Mouse (Mus musculus): ENCODE results near the gene Cog2. TPM values are rescaled to one million over a fixed set of nuclear protein-coding genes. Genes with fewer than 3 reads are reported as not detected.

Gene Cog2
- polyA plus RNA-seq, 1 experiment = 17.9 TPM

GRCm38 (mm10) chr8:124555113-124555750 is 34.7 kb downstream of the Cog2 start:
- TF ChIP-seq POLR2A (IDR thresholded peaks at IDR 0.05; ENCODE audit: borderline replicate concordance, extremely low read depth, low read depth, low read length) = no peak
- no peak for TF ChIP-seq CTCF (IDR thresholded peaks at IDR 0.05; ENCODE audit: insufficient read depth, low read length)
- Histone ChIP-seq H3K4me3 (replicated peaks; ENCODE audit: extremely low read depth, low read depth, low read length) (no peak overlapping the region), H3K4me1 (ENCODE audit: control insufficient read depth, insufficient read depth, low read length) (no peaks in the 10 kb centered on the region)
- DNase-seq = no peak
- 82% methylated on average over 7 of the region's 7 CpGs for WGBS

GRCm38 (mm10) chr8:124556164-124556563 is 35.6 kb downstream of the Cog2 start:
- DNase-seq = no peak
- H3K4me3 ChIP-seq (replicated peaks; ENCODE audit: extremely low read depth, low read depth, low read length) = no peak overlapping the region
- TF ChIP-seq POLR2A (IDR thresholded peaks at IDR 0.05; ENCODE audit: borderline replicate concordance, extremely low read depth, low read depth, low read length) = no peak
- TF ChIP-seq CTCF (IDR thresholded peaks at IDR 0.05; ENCODE audit: insufficient read depth, low read length) = no peak
- 64% methylated on average over 7 of the region's 7 CpGs for WGBS
- H3K4me1 ChIP-seq (ENCODE audit: control insufficient read depth, insufficient read depth, low read length) = no peaks in the 10 kb centered on the region

GRCm38 (mm10) chr8:124556658-124557057 is 36.1 kb downstream of the Cog2 start:
- DNase-seq = no peak
- Histone ChIP-seq H3K4me1 (ENCODE audit: control insufficient read depth, insufficient read depth, low read length) (no peaks in the 10 kb centered on the region), H3K4me3 (replicated peaks; ENCODE audit: extremely low read depth, low read depth, low read length) (no peak overlapping the region)
- 64% methylated on average over 13 of the region's 13 CpGs for WGBS
- no peak for TF ChIP-seq CTCF (IDR thresholded peaks at IDR 0.05; ENCODE audit: insufficient read depth, low read length)
- TF ChIP-seq POLR2A (IDR thresholded peaks at IDR 0.05; ENCODE audit: borderline replicate concordance, extremely low read depth, low read depth, low read length) = no peak

GRCm38 (mm10) chr8:124557476-124557875 is 36.9 kb downstream of the Cog2 start:
- 55% methylated on average over 5 of the region's 5 CpGs for WGBS
- no peak for TF ChIP-seq CTCF (IDR thresholded peaks at IDR 0.05; ENCODE audit: insufficient read depth, low read length)
- no peak for TF ChIP-seq POLR2A (IDR thresholded peaks at IDR 0.05; ENCODE audit: borderline replicate concordance, extremely low read depth, low read depth, low read length)
- no peak for DNase-seq
- Histone ChIP-seq H3K4me1 (ENCODE audit: control insufficient read depth, insufficient read depth, low read length) (no peaks in the 10 kb centered on the region), H3K4me3 (replicated peaks; ENCODE audit: extremely low read depth, low read depth, low read length) (no peak overlapping the region)

GRCm38 (mm10) chr8:124567126-124567525 is 46.6 kb downstream of the Cog2 start:
- 80% methylated on average over 6 of the region's 6 CpGs for WGBS
- no peak for DNase-seq
- Histone ChIP-seq H3K4me1 (ENCODE audit: control insufficient read depth, insufficient read depth, low read length) (no peaks in the 10 kb centered on the region), H3K4me3 (replicated peaks; ENCODE audit: extremely low read depth, low read depth, low read length) (no peak overlapping the region)
- no peak for TF ChIP-seq POLR2A (IDR thresholded peaks at IDR 0.05; ENCODE audit: borderline replicate concordance, extremely low read depth, low read depth, low read length)
- TF ChIP-seq CTCF (IDR thresholded peaks at IDR 0.05; ENCODE audit: insufficient read depth, low read length) = no peak

GRCm38 (mm10) chr8:124567584-124567983 is 47.0 kb downstream of the Cog2 start:
- 70% methylated on average over 3 of the region's 3 CpGs for WGBS
- TF ChIP-seq CTCF (IDR thresholded peaks at IDR 0.05; ENCODE audit: insufficient read depth, low read length) = no peak
- TF ChIP-seq POLR2A (IDR thresholded peaks at IDR 0.05; ENCODE audit: borderline replicate concordance, extremely low read depth, low read depth, low read length) = no peak
- no peak overlapping the region for H3K4me3 ChIP-seq (replicated peaks; ENCODE audit: extremely low read depth, low read depth, low read length)
- DNase-seq = no peak
- H3K4me1 ChIP-seq (ENCODE audit: control insufficient read depth, insufficient read depth, low read length) = no peaks in the 10 kb centered on the region

GRCm38 (mm10) chr8:124569100-124569499 is 48.5 kb downstream of the Cog2 start:
- WGBS = 65% methylated on average over 2 of the region's 2 CpGs
- H3K4me3 ChIP-seq (replicated peaks; ENCODE audit: extremely low read depth, low read depth, low read length) = no peak overlapping the region
- no peaks in the 10 kb centered on the region for H3K4me1 ChIP-seq (ENCODE audit: control insufficient read depth, insufficient read depth, low read length)
- TF ChIP-seq POLR2A (IDR thresholded peaks at IDR 0.05; ENCODE audit: borderline replicate concordance, extremely low read depth, low read depth, low read length) (no peak), CTCF (IDR thresholded peaks at IDR 0.05; ENCODE audit: insufficient read depth, low read length) (no peak)
- DNase-seq = no peak

- Histone ChIP-seq H3K4me1 (ENCODE audit: control insufficient read depth, insufficient read depth, low read length) (no peaks in the 10 kb centered on the region), H3K4me3 (replicated peaks; ENCODE audit: extremely low read depth, low read depth, low read length) (no peak within 1 kb of the TSS)
- DNase-seq = no peak
- TF ChIP-seq POLR2A (IDR thresholded peaks at IDR 0.05; ENCODE audit: borderline replicate concordance, extremely low read depth, low read depth, low read length) (no peak), CTCF (IDR thresholded peaks at IDR 0.05; ENCODE audit: insufficient read depth, low read length) (no peak)
- WGBS = 53% methylated on average over 2 of the region's 2 CpGs
These were observed 49.0 kb downstream of the Cog2 start, which contains the start of gene Agt for GRCm38 (mm10) chr8:124569593-124569992. Agt (minus strand) TSS chr8:124569706.

- DNase-seq = no peak
- Histone ChIP-seq H3K4me3 (replicated peaks; ENCODE audit: extremely low read depth, low read depth, low read length) (no peak overlapping the region), H3K4me1 (ENCODE audit: control insufficient read depth, insufficient read depth, low read length) (no peaks in the 10 kb centered on the region)
- TF ChIP-seq POLR2A (IDR thresholded peaks at IDR 0.05; ENCODE audit: borderline replicate concordance, extremely low read depth, low read depth, low read length) = no peak
- TF ChIP-seq CTCF (IDR thresholded peaks at IDR 0.05; ENCODE audit: insufficient read depth, low read length) = no peak
- 44% methylated on average over 8 of the region's 8 CpGs for WGBS
These were observed 51.3 kb downstream of the Cog2 start for GRCm38 (mm10) chr8:124571732-124572429.

GRCm38 (mm10) chr8:124572430-124572775 is 51.8 kb downstream of the Cog2 start:
- DNase-seq = no peak
- TF ChIP-seq CTCF (IDR thresholded peaks at IDR 0.05; ENCODE audit: insufficient read depth, low read length) = no peak
- TF ChIP-seq POLR2A (IDR thresholded peaks at IDR 0.05; ENCODE audit: borderline replicate concordance, extremely low read depth, low read depth, low read length) = no peak
- Histone ChIP-seq H3K4me3 (replicated peaks; ENCODE audit: extremely low read depth, low read depth, low read length) (no peak overlapping the region), H3K4me1 (ENCODE audit: control insufficient read depth, insufficient read depth, low read length) (no peaks in the 10 kb centered on the region)

Measured in lung, adult 2 months (tissue).